Mouse (Mus musculus): ENCODE measurements at regions not wholly inside any gene's neighbourhood (a gene's known extent, or its start where the extent isn't known, plus 50 kb on each side); places are given as distances from the start of the nearest gene placed in this dataset.

DNA sequence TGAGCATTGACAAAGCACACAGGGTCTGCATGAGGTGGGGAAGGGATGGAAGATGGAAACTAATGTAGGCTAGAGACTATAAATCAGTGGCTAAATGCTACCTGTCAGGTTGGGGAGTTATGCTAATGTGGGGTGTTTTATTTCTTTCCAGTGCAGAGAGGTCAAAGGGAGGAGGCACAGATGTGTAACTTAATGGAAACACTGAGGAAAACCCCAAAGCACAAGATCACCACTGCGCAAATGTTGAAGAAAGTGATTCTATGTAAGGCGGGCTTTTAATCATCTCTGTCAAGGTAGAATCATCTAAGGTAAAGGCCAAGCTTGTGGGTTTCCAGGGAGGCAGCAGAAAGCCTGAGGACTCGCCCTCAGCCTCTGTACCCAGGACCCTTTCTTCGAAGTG lies 303.2 kb upstream of the 4930412O13Rik start:
- 84% methylated on average over 4 of the region's 4 CpGs for WGBS
- Histone ChIP-seq H3K9ac (replicated peaks; ENCODE audit: low read length) (no peak overlapping the region), H3K4me2 (ENCODE audit: low read depth, low read length) (no peak overlapping the region), H3K4me1 (ENCODE audit: control insufficient read depth, insufficient read depth, low read length) (no peaks in the 10 kb centered on the region), H3K9me3 (replicated peaks; ENCODE audit: control insufficient read depth, low read length) (no peaks in the 10 kb centered on the region), H3K4me3 (ENCODE audit: low read depth, low read length) (no peak overlapping the region), H3K27me3 (ENCODE audit: control insufficient read depth, insufficient read depth, low read length) (no peaks in the 10 kb centered on the region), H3K36me3 (replicated peaks; ENCODE audit: control insufficient read depth, insufficient read depth, low read depth, low read length) (no peaks in the 10 kb centered on the region), H3K27ac (replicated peaks; ENCODE audit: low read depth, low read length) (no peak overlapping the region)
- no peak for ATAC-seq (replicated peaks; ENCODE audit: insufficient number of reproducible peaks, low FRiP score, low TSS enrichment, low read depth)
- no peak for DNase-seq (ENCODE audit: low spot score)

DNA sequence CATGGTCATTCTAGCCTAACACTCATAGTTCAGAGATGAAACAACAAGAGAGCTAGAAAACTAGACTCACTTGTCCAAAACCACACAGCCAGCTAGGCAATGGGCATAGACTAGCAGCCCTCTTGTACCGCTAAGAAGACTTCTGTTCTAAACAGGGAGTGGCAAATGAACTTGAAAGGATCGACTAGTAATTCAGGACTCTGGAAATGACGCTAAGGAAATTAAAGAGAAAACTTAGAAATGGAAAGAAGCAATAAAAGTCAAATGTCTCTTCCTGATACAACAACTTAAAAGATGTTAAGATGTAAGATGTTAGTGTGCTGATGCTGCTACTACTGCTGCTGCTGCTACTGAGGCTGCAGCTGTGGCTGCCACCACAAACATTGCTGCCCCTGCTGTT lies 293.7 kb upstream of the 4930412O13Rik start:
- H3K36me3 ChIP-seq (replicated peaks; ENCODE audit: control insufficient read depth, insufficient read depth, low read depth, low read length) = no peaks in the 10 kb centered on the region
- H3K4me3 ChIP-seq (ENCODE audit: low read depth, low read length) = no peak overlapping the region
- no peaks in the 10 kb centered on the region for H3K4me1 ChIP-seq (ENCODE audit: control insufficient read depth, insufficient read depth, low read length)
- no peaks in the 10 kb centered on the region for H3K9me3 ChIP-seq (replicated peaks; ENCODE audit: control insufficient read depth, low read length)
- no peaks in the 10 kb centered on the region for H3K27me3 ChIP-seq (ENCODE audit: control insufficient read depth, insufficient read depth, low read length)
- no peak overlapping the region for H3K4me2 ChIP-seq (ENCODE audit: low read depth, low read length)
- H3K9ac ChIP-seq (replicated peaks; ENCODE audit: low read length) = no peak overlapping the region
- ATAC-seq (replicated peaks; ENCODE audit: insufficient number of reproducible peaks, low FRiP score, low TSS enrichment, low read depth) (no peak), DNase-seq (ENCODE audit: low spot score) (no peak)
- 92% methylated on average over 3 of the region's 3 CpGs for WGBS
- no peak overlapping the region for H3K27ac ChIP-seq (replicated peaks; ENCODE audit: low read depth, low read length)

DNA sequence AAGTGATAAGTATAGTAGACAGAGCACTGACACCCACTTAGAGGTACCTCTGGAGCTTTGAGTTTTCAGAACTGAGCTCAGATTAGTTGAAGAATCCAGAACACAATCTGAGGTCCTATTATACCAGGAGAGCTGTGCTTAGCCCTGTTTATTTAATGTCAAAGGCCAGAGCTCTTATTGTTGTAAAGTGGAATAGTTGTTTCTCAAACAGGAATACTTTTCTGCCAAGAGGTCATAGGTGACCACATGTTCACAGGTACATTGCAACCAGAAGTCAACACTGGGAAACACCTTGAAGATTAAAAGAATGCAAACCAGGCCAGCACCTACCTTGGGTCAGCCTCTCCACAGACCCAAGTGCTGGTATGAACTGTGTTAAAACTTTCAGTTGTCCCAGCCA lies 291.9 kb upstream of the 4930412O13Rik start:
- ATAC-seq (replicated peaks; ENCODE audit: insufficient number of reproducible peaks, low FRiP score, low TSS enrichment, low read depth) (no peak), DNase-seq (ENCODE audit: low spot score) (no peak)
- Histone ChIP-seq H3K27me3 (ENCODE audit: control insufficient read depth, insufficient read depth, low read length) (no peaks in the 10 kb centered on the region), H3K9ac (replicated peaks; ENCODE audit: low read length) (no peak overlapping the region), H3K4me3 (ENCODE audit: low read depth, low read length) (no peak overlapping the region), H3K9me3 (replicated peaks; ENCODE audit: control insufficient read depth, low read length) (no peaks in the 10 kb centered on the region), H3K4me1 (ENCODE audit: control insufficient read depth, insufficient read depth, low read length) (no peaks in the 10 kb centered on the region), H3K27ac (replicated peaks; ENCODE audit: low read depth, low read length) (no peak overlapping the region), H3K4me2 (ENCODE audit: low read depth, low read length) (no peak overlapping the region), H3K36me3 (replicated peaks; ENCODE audit: control insufficient read depth, insufficient read depth, low read depth, low read length) (no peaks in the 10 kb centered on the region)

DNA sequence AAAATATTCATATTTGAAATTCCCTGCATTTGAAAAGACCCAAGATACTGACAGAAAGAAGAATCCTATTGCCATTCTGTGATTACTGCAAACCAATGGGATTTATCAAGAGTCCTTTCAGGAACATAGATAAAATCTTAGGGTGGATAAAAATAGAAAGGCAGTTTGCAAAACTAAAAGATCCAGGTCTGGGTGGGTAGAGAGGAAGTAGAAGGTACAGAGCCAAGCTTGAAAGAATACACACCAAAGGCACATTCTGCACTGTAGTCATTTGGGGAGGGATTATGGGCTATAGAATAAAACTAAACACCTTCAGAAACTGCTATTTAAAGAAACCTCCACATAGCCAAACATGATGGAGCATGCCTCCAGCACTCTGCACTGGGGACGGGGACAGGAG lies 288.5 kb upstream of the 4930412O13Rik start:
- DNase-seq (ENCODE audit: low spot score) (no peak), ATAC-seq (replicated peaks; ENCODE audit: insufficient number of reproducible peaks, low FRiP score, low TSS enrichment, low read depth) (no peak)
- Histone ChIP-seq H3K4me3 (ENCODE audit: low read depth, low read length) (no peak overlapping the region), H3K4me2 (ENCODE audit: low read depth, low read length) (no peak overlapping the region), H3K4me1 (ENCODE audit: control insufficient read depth, insufficient read depth, low read length) (no peaks in the 10 kb centered on the region), H3K9ac (replicated peaks; ENCODE audit: low read length) (no peak overlapping the region), H3K27me3 (ENCODE audit: control insufficient read depth, insufficient read depth, low read length) (no peaks in the 10 kb centered on the region), H3K9me3 (replicated peaks; ENCODE audit: control insufficient read depth, low read length) (no peaks in the 10 kb centered on the region), H3K27ac (replicated peaks; ENCODE audit: low read depth, low read length) (no peak overlapping the region), H3K36me3 (replicated peaks; ENCODE audit: control insufficient read depth, insufficient read depth, low read depth, low read length) (no peaks in the 10 kb centered on the region)
- WGBS = 88% methylated on average over 1 of the region's 1 CpGs

DNA sequence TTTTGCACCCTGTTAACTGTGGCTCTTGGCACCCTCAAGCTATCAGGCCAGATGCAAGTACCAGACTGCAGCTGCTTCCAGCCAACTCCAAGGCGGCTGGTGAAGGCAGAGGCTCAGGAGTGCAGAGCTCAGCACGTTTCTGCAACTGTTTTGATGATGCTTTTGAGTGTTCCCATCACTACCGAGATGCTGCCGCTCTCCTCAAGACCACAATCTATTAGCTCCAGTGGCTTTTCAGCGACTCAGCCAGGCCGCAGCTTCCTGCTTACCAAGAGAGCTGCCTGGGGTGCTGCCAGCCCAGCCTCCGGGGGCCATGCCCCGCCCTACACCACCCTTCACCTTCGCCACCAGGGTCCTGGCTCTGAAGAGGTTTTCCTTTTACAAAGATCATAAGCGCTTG lies 287.1 kb upstream of the 4930412O13Rik start:
- 37% methylated on average over 10 of the region's 10 CpGs for WGBS
- ATAC-seq (replicated peaks; ENCODE audit: insufficient number of reproducible peaks, low FRiP score, low TSS enrichment, low read depth) = no peak
- H3K36me3 ChIP-seq (replicated peaks; ENCODE audit: control insufficient read depth, insufficient read depth, low read depth, low read length) = no peaks in the 10 kb centered on the region
- no peak overlapping the region for H3K4me2 ChIP-seq (ENCODE audit: low read depth, low read length)
- no peak overlapping the region for H3K9ac ChIP-seq (replicated peaks; ENCODE audit: low read length)
- no peaks in the 10 kb centered on the region for H3K27me3 ChIP-seq (ENCODE audit: control insufficient read depth, insufficient read depth, low read length)
- H3K27ac ChIP-seq (replicated peaks; ENCODE audit: low read depth, low read length) = no peak overlapping the region
- H3K4me3 ChIP-seq (ENCODE audit: low read depth, low read length) = no peak overlapping the region
- no peaks in the 10 kb centered on the region for H3K4me1 ChIP-seq (ENCODE audit: control insufficient read depth, insufficient read depth, low read length)
- no peak for DNase-seq (ENCODE audit: low spot score)
- H3K9me3 ChIP-seq (replicated peaks; ENCODE audit: control insufficient read depth, low read length) = no peaks in the 10 kb centered on the region

DNA sequence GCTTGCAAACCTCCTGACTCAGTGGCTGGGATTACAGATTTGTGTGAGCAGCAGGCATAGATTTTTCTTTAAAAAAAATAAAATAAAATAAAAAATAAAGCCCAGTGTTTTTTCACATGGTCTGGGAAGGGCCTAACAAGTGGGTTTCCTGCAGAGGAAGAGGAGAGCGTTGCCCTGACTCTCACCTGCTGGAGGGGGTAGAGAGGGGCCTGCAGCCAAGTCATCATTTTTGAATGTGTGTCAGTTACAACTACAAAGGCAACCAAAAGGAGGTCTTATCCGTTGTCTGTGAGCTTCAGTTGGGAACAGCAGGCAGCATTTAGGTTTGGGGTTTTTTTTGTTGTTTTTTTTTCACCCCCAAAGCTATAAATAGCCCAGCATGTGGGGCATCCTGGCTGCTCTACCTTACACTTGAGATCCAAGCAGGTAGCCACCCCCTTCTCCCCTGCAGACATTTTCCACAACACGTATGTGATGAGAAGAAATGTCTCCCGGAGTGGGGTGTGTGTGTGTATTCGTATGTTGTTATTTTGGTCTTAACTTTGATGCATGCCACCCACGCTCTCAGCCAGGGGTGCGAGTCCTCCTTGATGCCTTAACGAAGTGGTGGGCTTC lies 285.7 kb upstream of the 4930412O13Rik start:
- no peak for DNase-seq (ENCODE audit: low spot score)
- Histone ChIP-seq H3K9me3 (replicated peaks; ENCODE audit: control insufficient read depth, low read length) (no peaks in the 10 kb centered on the region), H3K4me3 (ENCODE audit: low read depth, low read length) (no peak overlapping the region), H3K4me1 (ENCODE audit: control insufficient read depth, insufficient read depth, low read length) (no peaks in the 10 kb centered on the region), H3K27ac (replicated peaks; ENCODE audit: low read depth, low read length) (no peak overlapping the region), H3K9ac (replicated peaks; ENCODE audit: low read length) (no peak overlapping the region), H3K36me3 (replicated peaks; ENCODE audit: control insufficient read depth, insufficient read depth, low read depth, low read length) (no peaks in the 10 kb centered on the region), H3K27me3 (ENCODE audit: control insufficient read depth, insufficient read depth, low read length) (no peaks in the 10 kb centered on the region), H3K4me2 (ENCODE audit: low read depth, low read length) (no peak overlapping the region)
- 72% methylated on average over 8 of the region's 8 CpGs for WGBS
- no peak for ATAC-seq (replicated peaks; ENCODE audit: insufficient number of reproducible peaks, low FRiP score, low TSS enrichment, low read depth)

DNA sequence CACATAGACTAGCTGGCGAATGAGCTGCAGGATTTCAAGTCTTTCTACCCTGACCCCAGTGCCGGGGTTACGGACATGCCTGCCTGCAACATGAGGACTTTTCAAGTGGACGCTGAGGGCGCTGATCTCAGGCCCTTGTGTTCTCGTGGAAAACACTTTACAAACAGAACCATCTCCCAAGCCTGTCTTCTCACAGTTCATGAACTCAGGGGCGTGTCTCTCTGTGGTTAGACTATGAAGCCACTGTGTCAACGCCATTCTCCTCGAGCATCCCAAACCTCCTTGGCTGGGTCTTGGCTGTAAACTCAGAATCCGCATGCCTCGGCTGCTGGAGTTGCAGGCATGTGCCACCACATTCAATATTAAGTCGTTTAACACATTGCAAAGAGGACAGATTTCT lies 284.9 kb upstream of the 4930412O13Rik start:
- WGBS = 74% methylated on average over 12 of the region's 12 CpGs

DNA sequence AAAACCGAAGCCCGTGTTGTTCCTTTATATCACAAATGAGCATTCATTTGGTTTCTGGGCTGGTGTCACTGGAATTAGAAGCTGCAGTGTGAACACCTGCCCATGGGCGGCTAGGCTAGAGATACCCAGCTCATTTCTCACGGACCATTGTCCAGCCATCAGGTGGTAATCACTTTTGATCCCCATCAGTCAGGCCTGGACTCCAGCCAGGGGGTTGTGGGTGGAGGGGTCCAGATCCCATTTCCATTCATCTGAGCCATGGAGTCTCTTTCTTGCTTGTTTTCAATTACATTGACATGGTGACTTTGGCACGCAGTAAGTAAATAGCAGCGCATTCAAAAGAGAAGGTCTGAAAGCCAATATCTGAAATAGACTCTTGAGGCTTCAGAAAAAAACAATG lies 276.1 kb upstream of the 4930412O13Rik start:
- no peak for ATAC-seq (replicated peaks; ENCODE audit: insufficient number of reproducible peaks, low FRiP score, low TSS enrichment, low read depth)
- no peak overlapping the region for H3K27ac ChIP-seq (replicated peaks; ENCODE audit: low read depth, low read length)
- no peaks in the 10 kb centered on the region for H3K27me3 ChIP-seq (ENCODE audit: control insufficient read depth, insufficient read depth, low read length)
- H3K36me3 ChIP-seq (replicated peaks; ENCODE audit: control insufficient read depth, insufficient read depth, low read depth, low read length) = no peaks in the 10 kb centered on the region
- H3K4me2 ChIP-seq (ENCODE audit: low read depth, low read length) = no peak overlapping the region
- H3K9ac ChIP-seq (replicated peaks; ENCODE audit: low read length) = no peak overlapping the region
- WGBS = 83% methylated on average over 6 of the region's 6 CpGs
- no peaks in the 10 kb centered on the region for H3K4me1 ChIP-seq (ENCODE audit: control insufficient read depth, insufficient read depth, low read length)
- DNase-seq (ENCODE audit: low spot score) = no peak
- H3K9me3 ChIP-seq (replicated peaks; ENCODE audit: control insufficient read depth, low read length) = no peaks in the 10 kb centered on the region
- no peak overlapping the region for H3K4me3 ChIP-seq (ENCODE audit: low read depth, low read length)

More for the DNA sequence above, 284.9 kb upstream of the 4930412O13Rik start:
- ATAC-seq (replicated peaks; ENCODE audit: insufficient number of reproducible peaks, low FRiP score, low TSS enrichment, low read depth) (no peak), DNase-seq (ENCODE audit: low spot score) (no peak)
- no peaks in the 10 kb centered on the region for H3K36me3 ChIP-seq (replicated peaks; ENCODE audit: control insufficient read depth, insufficient read depth, low read depth, low read length)
- H3K4me2 ChIP-seq (ENCODE audit: low read depth, low read length) = no peak overlapping the region
- H3K27me3 ChIP-seq (ENCODE audit: control insufficient read depth, insufficient read depth, low read length) = no peaks in the 10 kb centered on the region
- H3K4me3 ChIP-seq (ENCODE audit: low read depth, low read length) = no peak overlapping the region
- H3K4me1 ChIP-seq (ENCODE audit: control insufficient read depth, insufficient read depth, low read length) = no peaks in the 10 kb centered on the region
- H3K9me3 ChIP-seq (replicated peaks; ENCODE audit: control insufficient read depth, low read length) = no peaks in the 10 kb centered on the region
- no peak overlapping the region for H3K27ac ChIP-seq (replicated peaks; ENCODE audit: low read depth, low read length)
- no peak overlapping the region for H3K9ac ChIP-seq (replicated peaks; ENCODE audit: low read length)

Data from embryonic facial prominence, embryonic 11.5 days (tissue).